Mouse (Mus musculus) liver, postnatal 0 days (tissue): Measurements from ENCODE around the gene Oas1g.

ENCODE experiments used
- CTCF ChIP-seq: sonication (generic); IDR thresholded peaks from 2 replicates; pipeline ENCODE4 v1.5.1; 2016; ENCODE audit warnings: antibody characterized with exemption, low read depth
- EP300 ChIP-seq: IDR thresholded peaks from 2 replicates; pipeline ENCODE4 v1.6.1; 2016; ENCODE audit warnings: antibody characterized with exemption, low read depth, mild to moderate bottlenecking

DNA sequence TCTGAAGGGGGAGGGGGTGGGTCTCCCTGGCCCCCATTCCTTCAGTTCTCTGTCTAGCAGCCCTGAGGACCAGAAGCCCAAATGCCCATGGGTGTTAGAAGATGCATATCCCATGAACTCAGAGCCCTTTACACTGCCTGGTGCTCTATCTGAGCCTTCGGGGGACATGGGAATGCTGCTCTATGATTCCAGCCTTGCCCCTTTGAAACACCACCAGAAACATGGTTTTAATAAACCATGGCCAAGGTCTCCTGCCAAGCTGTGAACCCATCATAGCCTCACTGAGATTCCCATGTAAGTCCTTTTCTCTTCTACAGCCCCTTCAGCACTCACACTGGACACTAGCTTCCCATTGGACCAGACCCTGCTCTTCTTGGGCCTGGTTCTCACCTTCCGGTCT, 2.6 kb upstream of the Oas1g start:
- TF ChIP-seq CTCF (no peak), EP300 (no peak)
